In the genomic region with DNA sequence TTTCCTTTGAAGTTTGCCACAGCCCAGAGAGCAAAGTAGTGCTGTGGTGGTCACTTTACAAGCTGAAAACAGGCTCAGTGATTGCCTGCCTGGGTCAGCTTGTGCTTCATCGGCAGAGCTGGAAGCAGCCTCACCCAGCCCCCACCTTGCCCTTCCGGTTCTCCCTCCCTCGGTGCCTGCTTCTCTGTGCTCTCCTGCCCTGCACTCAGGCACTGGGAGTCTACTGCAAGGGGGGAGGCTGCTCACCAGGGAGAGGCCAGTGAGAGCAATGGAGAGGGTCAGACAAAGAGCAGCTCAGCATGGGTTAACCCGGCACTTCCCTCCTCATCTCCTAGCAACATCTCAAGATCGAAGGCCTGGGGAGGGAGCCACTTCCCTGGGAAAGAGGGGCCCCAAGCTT, we compare ENCODE assay signal across 9 mouse cellular contexts. TPM values are rescaled to one million over a fixed set of nuclear protein-coding genes. Genes with fewer than 3 reads are reported as not detected.
DNase-seq lines count a peak whose midpoint lies in the region; ATAC-seq and TF ChIP-seq lines count a peak whose summit lies in the region.
"Had no signal": no experiment of that assay in that cellular context is flagged by ENCODE, and none has a peak within 500 bp of the region (broad histone marks: within the 10 kb centered on the region; RNA-seq: fewer than 3 reads in every experiment).

No protein-coding gene starts in this region.

- no peaks in the 10 kb centered on the region for H3K79me2 ChIP-seq in MEL (ENCODE audit: control insufficient read depth, insufficient read depth, low read length, poor library complexity)

- no peaks in the 10 kb centered on the region for H3K36me3 ChIP-seq in heart, embryonic 15.5 days
- H3K36me3 ChIP-seq in MEL (ENCODE audit: control insufficient read depth in 1 of 2, insufficient read depth in 2 of 2, low read length in 2 of 2): peaks cover 0 to 8% of the 10 kb centered on the region in 2 experiments; a peak in 2 of 4 replicates
- H3K36me3 ChIP-seq in hindbrain, embryonic 16.5 days (ENCODE audit: control insufficient read depth, insufficient read depth, low read length): no peaks in the 10 kb centered on the region
- no peaks in the 10 kb centered on the region for H3K36me3 ChIP-seq in midbrain, embryonic 13.5 days

- 0 out of 2 replicates have a peak, but pooled peaks cover 6% of the 10 kb centered on the region for H3K27me3 ChIP-seq in heart, embryonic 15.5 days
- peaks cover 0 to 3% of the 10 kb centered on the region in 2 experiments; a peak in 1 of 4 replicates for H3K27me3 ChIP-seq in MEL (ENCODE audit: control insufficient read depth in 1 of 2, insufficient read depth in 2 of 2, low read length in 2 of 2)
- H3K27me3 ChIP-seq in hindbrain, embryonic 16.5 days (replicated peaks; ENCODE audit: control insufficient read depth, insufficient read depth, low read length): peaks cover 3% of the 10 kb centered on the region; the same call in 1 of the 2 replicates
- H3K27me3 ChIP-seq in midbrain, embryonic 13.5 days: peaks cover 29% of the 10 kb centered on the region

- no peak for TF ChIP-seq POLR2A in MEL (IDR thresholded peaks at IDR 0.05; ENCODE audit: control insufficient read depth in 1 of 2, insufficient read depth in 1 of 2, low read depth in 1 of 2, low read length in 2 of 2, poor library complexity in 1 of 2)

- H3K4me3 ChIP-seq in heart, embryonic 15.5 days: no peak overlapping the region
- peak overlapping the region; percentile 33 to 38; a peak in 3 of 4 replicates for H3K4me3 ChIP-seq in MEL (ENCODE audit: control insufficient read depth in 1 of 2, insufficient read depth in 1 of 2, low read depth in 2 of 2, low read length in 2 of 2)
- no peak overlapping the region for H3K4me3 ChIP-seq in hindbrain, embryonic 16.5 days (ENCODE audit: low read length)
- H3K4me3 ChIP-seq in midbrain, embryonic 13.5 days (replicated peaks): no peak overlapping the region

- H3K9ac ChIP-seq in heart, embryonic 15.5 days: no peak overlapping the region
- peak overlapping the region; percentile 20 for H3K9ac ChIP-seq in MEL (ENCODE audit: control insufficient read depth, low read depth, low read length, poor library complexity, severe bottlenecking)
- peak overlapping the region; percentile 38; the same call in 1 of the 2 replicates for H3K9ac ChIP-seq in hindbrain, embryonic 16.5 days (ENCODE audit: low read depth, low read length)
- peak overlapping the region; percentile 24; the same call in 1 of the 2 replicates for H3K9ac ChIP-seq in midbrain, embryonic 13.5 days (replicated peaks)

- H3K4me1 ChIP-seq in heart, embryonic 15.5 days (replicated peaks): peaks cover 52% of the 10 kb centered on the region
- H3K4me1 ChIP-seq in MEL (ENCODE audit: control insufficient read depth in 1 of 2, insufficient read depth in 2 of 2, low read length in 2 of 2): peaks cover 6 to 26% of the 10 kb centered on the region in 2 experiments
- H3K4me1 ChIP-seq in hindbrain, embryonic 16.5 days (ENCODE audit: control insufficient read depth, insufficient read depth, low read depth, low read length): peaks cover 18% of the 10 kb centered on the region
- peaks cover 54% of the 10 kb centered on the region for H3K4me1 ChIP-seq in midbrain, embryonic 13.5 days (replicated peaks)

- H3K4me2 ChIP-seq in heart, embryonic 15.5 days: peak overlapping the region; percentile 46
- peak overlapping the region; percentile 34 for H3K4me2 ChIP-seq in hindbrain, embryonic 16.5 days (ENCODE audit: low read length)
- H3K4me2 ChIP-seq in midbrain, embryonic 13.5 days (replicated peaks): peak overlapping the region; percentile 26

- TF ChIP-seq RAD21 in MEL (IDR thresholded peaks at IDR 0.05; ENCODE audit: low read depth, low read length): no peak

- ATAC-seq in heart, embryonic 15.5 days (replicated peaks; ENCODE audit: insufficient number of reproducible peaks, insufficient read depth, low FRiP score, low read depth): peak; percentile 19; the same call in 1 of the 2 replicates
- no peak for ATAC-seq in hindbrain, embryonic 16.5 days
- ATAC-seq in midbrain, embryonic 13.5 days: no peak; the same call in 1 of the 2 replicates

- WGBS in heart, embryonic 15.5 days: 5% methylated on average over 5 of the region's 5 CpGs
- 0% methylated on average over 5 of the region's 5 CpGs for WGBS in hindbrain, embryonic 16.5 days
- 0% methylated on average over 5 of the region's 5 CpGs for WGBS in midbrain, embryonic 13.5 days

- H3K27ac ChIP-seq in heart, embryonic 15.5 days: peak overlapping the region; percentile 1; the same call in 1 of the 2 replicates
- no peak overlapping the region for H3K27ac ChIP-seq in MEL (ENCODE audit: control insufficient read depth, low read depth, low read length)
- H3K27ac ChIP-seq in hindbrain, embryonic 16.5 days (ENCODE audit: low read depth, low read length): no peak overlapping the region
- no peak overlapping the region for H3K27ac ChIP-seq in midbrain, embryonic 13.5 days

- TF ChIP-seq EP300 in MEL (IDR thresholded peaks at IDR 0.05; ENCODE audit: low read depth in 1 of 2, low read length in 2 of 2): no peak

- no peaks in the 10 kb centered on the region for H3K9me3 ChIP-seq in heart, embryonic 15.5 days (replicated peaks)
- H3K9me3 ChIP-seq in MEL (replicated peaks; ENCODE audit: insufficient read depth, low read length): no peaks in the 10 kb centered on the region
- no peaks in the 10 kb centered on the region for H3K9me3 ChIP-seq in hindbrain, embryonic 16.5 days (ENCODE audit: control insufficient read depth, low read length)
- no peaks in the 10 kb centered on the region for H3K9me3 ChIP-seq in midbrain, embryonic 13.5 days

- no peak for DNase-seq in heart, adult 8-10 months (ENCODE audit: low spot score)
- peak; percentile 36 for DNase-seq in MEL (ENCODE audit: low read depth, low spot score)
- no peak for DNase-seq in adrenal gland, adult 2 months
- DNase-seq in urinary bladder, postnatal 25 days (ENCODE audit: low spot score): no peak
- no peak for DNase-seq in adrenal gland, adult (ENCODE audit: inconsistent age in 2 of 2, low spot score in 1 of 2)
- DNase-seq: layer of hippocampus, postnatal 36 days had no signal

- TF ChIP-seq CTCF in MEL (IDR thresholded peaks at IDR 0.05 in 2 of 3, conservative IDR thresholded peaks at IDR 0.05 in 1 of 3; ENCODE audit: control insufficient read depth in 1 of 3, insufficient read depth in 1 of 3, low read depth in 2 of 3, low read length in 3 of 3, poor library complexity in 1 of 3, severe bottlenecking in 1 of 3): no peak

RNA-seq across cellular contexts. Expression of a gene that starts 2.2 kb away (rescaled TPM):
- polyA plus RNA-seq in heart, embryonic 15.5 days (2015; fragmentation: Nextera tagmentation; extraction: Ambion mirVana): 0.19 and 0.36 TPM in 2 replicates
- not detected for total RNA-seq in heart, adult 8-10 months (2022)
- 0.12 TPM in 1 of 2 replicates, not detected in the other for total RNA-seq in MEL (2012; rRNA removed)
- under 1 TPM in 1 of 2 experiments, not detected in 1; 0.10 TPM for polyA plus RNA-seq in MEL (2012; ENCODE audit: insufficient read depth in 1 of 2, insufficient read length in 2 of 2, low read depth in 1 of 2, low replicate concordance in 2 of 2, missing spikeins in 1 of 2)
- 1.7 and 1.8 TPM in 2 replicates for polyA plus RNA-seq in hindbrain, embryonic 16.5 days (2015; fragmentation: Nextera tagmentation; extraction: Ambion mirVana)
- polyA plus RNA-seq in midbrain, embryonic 13.5 days (2015; fragmentation: Nextera tagmentation; extraction: Ambion mirVana): 0.28 and 0.55 TPM in 2 replicates
- not detected for total RNA-seq in adrenal gland, adult 2 months (2021)
- not detected in 2 replicates for polyA plus RNA-seq in adrenal gland, adult 2 months (2012; rRNA removed)

RNA-seq across cellular contexts. Expression of a gene that starts 2.9 kb away (rescaled TPM):
- polyA plus RNA-seq in heart, embryonic 15.5 days (2015; fragmentation: Nextera tagmentation; extraction: Ambion mirVana): 0.60 and 0.80 TPM in 2 replicates
- 1 to 10 TPM; 1.1 to 2.9 (median 2.0) TPM for total RNA-seq in heart, adult 8-10 months (2022)
- 0.04 TPM in 1 of 2 replicates, not detected in the other for total RNA-seq in MEL (2012; rRNA removed)
- polyA plus RNA-seq in MEL (2012; ENCODE audit: insufficient read depth in 1 of 2, insufficient read length in 2 of 2, low read depth in 1 of 2, low replicate concordance in 2 of 2, missing spikeins in 1 of 2): under 1 TPM in 1 of 2 experiments, not detected in 1; 0.38 TPM
- polyA plus RNA-seq in hindbrain, embryonic 16.5 days (2015; fragmentation: Nextera tagmentation; extraction: Ambion mirVana): 3.0 and 3.2 TPM in 2 replicates
- polyA plus RNA-seq in midbrain, embryonic 13.5 days (2015; fragmentation: Nextera tagmentation; extraction: Ambion mirVana): 1.0 and 1.3 TPM in 2 replicates
- 1 to 10 TPM; 1.1 to 1.3 TPM for total RNA-seq in adrenal gland, adult 2 months (2021)
- 2.0 and 2.6 TPM in 2 replicates for polyA plus RNA-seq in adrenal gland, adult 2 months (2012; rRNA removed)

RNA-seq across cellular contexts. Expression of a gene that starts 24.2 kb away (rescaled TPM):
- polyA plus RNA-seq in heart, embryonic 15.5 days (2015; fragmentation: Nextera tagmentation; extraction: Ambion mirVana): 9.5 and 11.2 TPM in 2 replicates
- 1 to 10 TPM; 1.8 to 6.4 (median 3.1) TPM for total RNA-seq in heart, adult 8-10 months (2022)
- 15.4 and 23.1 TPM in 2 replicates for total RNA-seq in MEL (2012; rRNA removed)
- polyA plus RNA-seq in MEL (2012; ENCODE audit: insufficient read depth in 1 of 2, insufficient read length in 2 of 2, low read depth in 1 of 2, low replicate concordance in 2 of 2, missing spikeins in 1 of 2): 10 to 100 TPM in 1 of 2 experiments, not detected in 1; 23.6 TPM
- polyA plus RNA-seq in hindbrain, embryonic 16.5 days (2015; fragmentation: Nextera tagmentation; extraction: Ambion mirVana): 53.9 and 54.6 TPM in 2 replicates
- 13.8 and 14.3 TPM in 2 replicates for polyA plus RNA-seq in midbrain, embryonic 13.5 days (2015; fragmentation: Nextera tagmentation; extraction: Ambion mirVana)
- 10 to 100 TPM in 1 of 2 experiments, 1 to 10 TPM in 1; 7.6 to 23.8 TPM for total RNA-seq in adrenal gland, adult 2 months (2021)
- 28.4 and 56.6 TPM in 2 replicates for polyA plus RNA-seq in adrenal gland, adult 2 months (2012; rRNA removed)

RNA-seq across cellular contexts. Expression of a gene that starts 27.9 kb away (rescaled TPM):
- polyA plus RNA-seq in heart, embryonic 15.5 days (2015; fragmentation: Nextera tagmentation; extraction: Ambion mirVana): 29.5 and 38.7 TPM in 2 replicates
- total RNA-seq in heart, adult 8-10 months (2022): 10 to 100 TPM; 16.6 to 18.5 (median 17.6) TPM
- 53.6 and 65.5 TPM in 2 replicates for total RNA-seq in MEL (2012; rRNA removed)
- 10 to 100 TPM in 1 of 2 experiments, not detected in 1; 65.4 TPM for polyA plus RNA-seq in MEL (2012; ENCODE audit: insufficient read depth in 1 of 2, insufficient read length in 2 of 2, low read depth in 1 of 2, low replicate concordance in 2 of 2, missing spikeins in 1 of 2)
- 65.1 and 65.8 TPM in 2 replicates for polyA plus RNA-seq in hindbrain, embryonic 16.5 days (2015; fragmentation: Nextera tagmentation; extraction: Ambion mirVana)
- 61.7 and 65.0 TPM in 2 replicates for polyA plus RNA-seq in midbrain, embryonic 13.5 days (2015; fragmentation: Nextera tagmentation; extraction: Ambion mirVana)
- 10 to 100 TPM; 37.7 to 41.9 TPM for total RNA-seq in adrenal gland, adult 2 months (2021)
- 137 and 144 TPM in 2 replicates for polyA plus RNA-seq in adrenal gland, adult 2 months (2012; rRNA removed)

RNA-seq across cellular contexts. Expression of a gene that starts 50.3 kb away (rescaled TPM):
- polyA plus RNA-seq in heart, embryonic 15.5 days (2015; fragmentation: Nextera tagmentation; extraction: Ambion mirVana): 45.6 and 60.6 TPM in 2 replicates
- total RNA-seq in heart, adult 8-10 months (2022): 10 to 100 TPM; 26.0 to 37.0 (median 29.7) TPM
- 39.5 and 45.1 TPM in 2 replicates for total RNA-seq in MEL (2012; rRNA removed)
- 10 to 100 TPM in 1 of 2 experiments, not detected in 1; 83.2 TPM for polyA plus RNA-seq in MEL (2012; ENCODE audit: insufficient read depth in 1 of 2, insufficient read length in 2 of 2, low read depth in 1 of 2, low replicate concordance in 2 of 2, missing spikeins in 1 of 2)
- 140 and 149 TPM in 2 replicates for polyA plus RNA-seq in hindbrain, embryonic 16.5 days (2015; fragmentation: Nextera tagmentation; extraction: Ambion mirVana)
- polyA plus RNA-seq in midbrain, embryonic 13.5 days (2015; fragmentation: Nextera tagmentation; extraction: Ambion mirVana): 124 and 133 TPM in 2 replicates
- total RNA-seq in adrenal gland, adult 2 months (2021): 10 to 100 TPM; 53.4 to 74.0 TPM
- 231 and 248 TPM in 2 replicates for polyA plus RNA-seq in adrenal gland, adult 2 months (2012; rRNA removed)

Comparison
In these comparisons a context has a peak if more than half of its experiments do, and no peak if none do; other contexts are left out.
1. H3K4me3 ChIP-seq: peak in MEL (2 of 2); none in heart, embryonic 15.5 days (single experiment), hindbrain, embryonic 16.5 days (single experiment) and midbrain, embryonic 13.5 days (single experiment).
2. Peak in every context shown above with its lines, with median percentiles within 50 percentile points of each other: H3K4me2 ChIP-seq.